ENCODE assay signal across 18 mouse cellular contexts in the genomic region with DNA sequence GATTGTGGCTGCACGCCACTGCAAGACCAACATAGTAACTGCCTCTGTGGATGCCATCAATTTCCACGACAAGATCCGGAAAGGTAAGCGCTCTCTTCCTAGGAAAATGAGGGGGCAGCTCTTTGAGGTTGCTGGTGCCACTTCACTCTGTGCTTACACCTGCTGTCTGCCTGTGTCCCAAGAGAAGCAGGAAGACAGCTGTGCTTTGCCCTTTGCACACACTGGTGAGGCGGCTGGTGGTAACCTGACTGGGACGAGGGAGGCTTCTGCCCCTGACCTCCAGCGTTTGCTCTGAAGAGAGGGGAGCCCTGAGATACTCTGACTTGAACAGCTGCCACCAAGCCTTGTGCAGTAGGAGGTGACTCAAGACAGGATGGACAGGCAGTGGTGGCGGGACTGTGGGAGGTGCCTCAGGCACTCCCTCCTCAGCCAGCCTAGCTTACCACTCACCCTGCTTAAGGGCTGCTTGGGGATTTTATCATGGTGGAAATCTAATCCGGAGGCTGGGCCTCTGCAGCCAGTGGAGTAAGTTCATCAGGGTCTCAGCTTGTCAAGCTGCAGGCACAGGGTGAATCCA. TPM values are rescaled to one million over a fixed set of nuclear protein-coding genes. Genes with fewer than 3 reads are reported as not detected.
DNase-seq lines count a peak whose midpoint lies in the region; ATAC-seq and TF ChIP-seq lines count a peak whose summit lies in the region.
"Had no signal": no experiment of that assay in that cellular context is flagged by ENCODE, and none has a peak within 500 bp of the region (broad histone marks: within the 10 kb centered on the region; RNA-seq: fewer than 3 reads in every experiment).

No protein-coding gene starts in this region.

- H3K36me3 ChIP-seq in heart, embryonic 13.5 days = peaks cover 13% of the 10 kb centered on the region
- no peaks in the 10 kb centered on the region for H3K36me3 ChIP-seq in kidney, embryonic 16.5 days (ENCODE audit: insufficient read depth, low read length)
- no peaks in the 10 kb centered on the region for H3K36me3 ChIP-seq in limb, embryonic 14.5 days (ENCODE audit: control insufficient read depth, insufficient read depth, low read length)

- peaks cover 70% of the 10 kb centered on the region for H3K4me1 ChIP-seq in heart, embryonic 13.5 days
- H3K4me1 ChIP-seq in kidney, embryonic 16.5 days (ENCODE audit: insufficient read depth, low read length) = peaks cover 12% of the 10 kb centered on the region
- H3K4me1 ChIP-seq in limb, embryonic 14.5 days (ENCODE audit: control insufficient read depth, insufficient read depth, low read length) = no peaks in the 10 kb centered on the region
- H3K4me1 ChIP-seq: neural tube, embryonic 12.5 days had no signal

- TF ChIP-seq POLR2A in limb, embryonic 14.5 days (IDR thresholded peaks at IDR 0.05; ENCODE audit: borderline replicate concordance, extremely low read depth, insufficient read depth, insufficient read length) = no peak

- no peak for TF ChIP-seq CTCF in layer of hippocampus, adult 2 months (conservative IDR thresholded peaks at IDR 0.05)

- 59% methylated on average over 9 of the region's 9 CpGs for WGBS in heart, embryonic 13.5 days
- 42% methylated on average over 9 of the region's 9 CpGs for WGBS in kidney, embryonic 16.5 days
- WGBS in limb, embryonic 14.5 days = 66% methylated on average over 9 of the region's 9 CpGs

- peak overlapping the region; percentile 54 for H3K9ac ChIP-seq in heart, embryonic 13.5 days
- no peak overlapping the region for H3K9ac ChIP-seq in kidney, embryonic 16.5 days (replicated peaks; ENCODE audit: low read length)
- H3K9ac ChIP-seq in limb, embryonic 14.5 days (ENCODE audit: low read depth, low read length, severe bottlenecking) = no peak overlapping the region
- H3K9ac ChIP-seq: liver, embryonic 14.5 days; neural tube, embryonic 12.5 days had no signal

- no peak for DNase-seq in heart, adult 8-10 months (ENCODE audit: low spot score)
- DNase-seq in kidney, postnatal 36 days = no peak
- peak; percentile 69 for DNase-seq in adrenal gland, postnatal 14 days
- no peak for DNase-seq in limb, embryonic 14.5 days (ENCODE audit: low spot score)
- no peak for DNase-seq in layer of hippocampus, adult 2 months (ENCODE audit: low spot score in 2 of 2)
- DNase-seq: cerebellum, postnatal 25 days; kidney, adult 11 months; right cerebral cortex, postnatal 4 days; thymus, adult 2 months had no signal

- peak overlapping the region; percentile 75 for H3K27ac ChIP-seq in heart, embryonic 13.5 days (replicated peaks)
- H3K27ac ChIP-seq in kidney, embryonic 16.5 days (ENCODE audit: low read length) = peak overlapping the region; percentile 35; the same call in 1 of the 2 replicates
- no peak overlapping the region for H3K27ac ChIP-seq in limb, embryonic 14.5 days (replicated peaks; ENCODE audit: low read depth, low read length)
- H3K27ac ChIP-seq in layer of hippocampus, adult 2 months = no peak overlapping the region
- H3K27ac ChIP-seq: liver, embryonic 14.5 days; macrophage; neural tube, embryonic 12.5 days had no signal

- H3K4me2 ChIP-seq in heart, embryonic 13.5 days = no peak overlapping the region
- no peak overlapping the region for H3K4me2 ChIP-seq in kidney, embryonic 16.5 days (replicated peaks; ENCODE audit: low read depth, low read length)
- H3K4me2 ChIP-seq in limb, embryonic 14.5 days (replicated peaks; ENCODE audit: low read depth, low read length, severe bottlenecking) = no peak overlapping the region
- H3K4me2 ChIP-seq: neural tube, embryonic 12.5 days had no signal

- H3K9me3 ChIP-seq in heart, embryonic 13.5 days = no peaks in the 10 kb centered on the region
- no peaks in the 10 kb centered on the region for H3K9me3 ChIP-seq in kidney, embryonic 16.5 days (ENCODE audit: low read length)
- no peaks in the 10 kb centered on the region for H3K9me3 ChIP-seq in limb, embryonic 14.5 days (ENCODE audit: control insufficient read depth, low read length)
- H3K9me3 ChIP-seq: neural tube, embryonic 12.5 days had no signal

- no peak for ATAC-seq in heart, embryonic 13.5 days (ENCODE audit: extremely low read depth, insufficient number of reproducible peaks, low FRiP score, low TSS enrichment)
- peak; percentile 81 for ATAC-seq in kidney, embryonic 16.5 days (ENCODE audit: low FRiP score, low TSS enrichment)
- peak; percentile 57; the same call in 1 of the 2 replicates for ATAC-seq in limb, embryonic 14.5 days (ENCODE audit: low FRiP score, low read depth)
- ATAC-seq: midbrain, embryonic 16.5 days; Patski had no signal

- no peaks in the 10 kb centered on the region for H3K27me3 ChIP-seq in heart, embryonic 13.5 days (replicated peaks)
- H3K27me3 ChIP-seq in kidney, embryonic 16.5 days (ENCODE audit: insufficient read depth, low read length) = no peaks in the 10 kb centered on the region
- no peaks in the 10 kb centered on the region for H3K27me3 ChIP-seq in limb, embryonic 14.5 days (ENCODE audit: control insufficient read depth, insufficient read depth, low read length)
- H3K27me3 ChIP-seq: neural tube, embryonic 12.5 days; Patski had no signal

- H3K4me3 ChIP-seq in heart, embryonic 13.5 days = no peak overlapping the region
- no peak overlapping the region for H3K4me3 ChIP-seq in kidney, embryonic 16.5 days (ENCODE audit: low read length)
- H3K4me3 ChIP-seq in limb, embryonic 14.5 days (replicated peaks; ENCODE audit: low read length) = no peak overlapping the region
- H3K4me3 ChIP-seq in layer of hippocampus, adult 2 months = no peak overlapping the region
- H3K4me3 ChIP-seq: neural tube, embryonic 12.5 days had no signal

RNA-seq across cellular contexts. Expression of gene Gpr153, which starts 20.8 kb away (rescaled TPM):
- polyA plus RNA-seq in heart, embryonic 13.5 days (2015; fragmentation: Nextera tagmentation; extraction: Ambion mirVana) = 9.2 and 9.6 TPM in 2 replicates
- 10 to 100 TPM in 2 of 4 experiments, 1 to 10 TPM in 2; 5.6 to 11.9 (median 9.8) TPM for total RNA-seq in heart, adult 8-10 months (2022)
- polyA plus RNA-seq in kidney, embryonic 16.5 days (2015; fragmentation: Nextera tagmentation; extraction: Ambion mirVana) = 5.3 and 6.2 TPM in 2 replicates
- 7.2 and 7.5 TPM in 2 replicates for total RNA-seq in adrenal gland, postnatal 14 days (2021)
- polyA plus RNA-seq in limb, embryonic 14.5 days (2012; rRNA removed) = 56.5 and 79.5 TPM in 2 replicates
- polyA plus RNA-seq in limb, embryonic 14.5 days (2014; fragmentation: Nextera tagmentation; extraction: Ambion mirVana) = 28.6 and 33.0 TPM in 2 replicates
- total RNA-seq in layer of hippocampus, adult 2 months (2021) = 1 to 10 TPM; 5.6 to 6.4 TPM
- total RNA-seq: hematopoietic stem cell, adult 5-6 weeks had no signal
- polyA plus RNA-seq: macrophage had no signal

RNA-seq across cellular contexts. Expression of gene Hes3, which starts 38.2 kb away (rescaled TPM):
- not detected in 2 replicates for polyA plus RNA-seq in heart, embryonic 13.5 days (2015; fragmentation: Nextera tagmentation; extraction: Ambion mirVana)
- not detected for total RNA-seq in heart, adult 8-10 months (2022)
- not detected in 2 replicates for polyA plus RNA-seq in kidney, embryonic 16.5 days (2015; fragmentation: Nextera tagmentation; extraction: Ambion mirVana)
- not detected in 2 replicates for total RNA-seq in adrenal gland, postnatal 14 days (2021)
- polyA plus RNA-seq in limb, embryonic 14.5 days (2012; rRNA removed) = 0.03 and 0.13 TPM in 2 replicates
- polyA plus RNA-seq in limb, embryonic 14.5 days (2014; fragmentation: Nextera tagmentation; extraction: Ambion mirVana) = not detected in 2 replicates
- not detected for total RNA-seq in layer of hippocampus, adult 2 months (2021)
- total RNA-seq: hematopoietic stem cell, adult 5-6 weeks; layer of hippocampus, postnatal 10 days had no signal
- polyA plus RNA-seq: liver, embryonic 14.5 days; macrophage had no signal

RNA-seq across cellular contexts. Expression of gene Icmt, which starts 43.8 kb away (rescaled TPM):
- 16.8 and 19.7 TPM in 2 replicates for polyA plus RNA-seq in heart, embryonic 13.5 days (2015; fragmentation: Nextera tagmentation; extraction: Ambion mirVana)
- 10 to 100 TPM; 25.2 to 36.4 (median 30.6) TPM for total RNA-seq in heart, adult 8-10 months (2022)
- polyA plus RNA-seq in kidney, embryonic 16.5 days (2015; fragmentation: Nextera tagmentation; extraction: Ambion mirVana) = 32.0 and 32.6 TPM in 2 replicates
- total RNA-seq in adrenal gland, postnatal 14 days (2021) = 36.9 and 39.6 TPM in 2 replicates
- polyA plus RNA-seq in limb, embryonic 14.5 days (2012; rRNA removed) = 26.6 and 30.7 TPM in 2 replicates
- 27.6 and 32.7 TPM in 2 replicates for polyA plus RNA-seq in limb, embryonic 14.5 days (2014; fragmentation: Nextera tagmentation; extraction: Ambion mirVana)
- total RNA-seq in layer of hippocampus, adult 2 months (2021) = 10 to 100 TPM; 42.3 to 43.0 TPM

Comparison
In these comparisons a context has a peak if more than half of its experiments do, and no peak if none do; other contexts are left out.
1. H3K27ac ChIP-seq: peak in heart, embryonic 13.5 days (single experiment) and kidney, embryonic 16.5 days (single experiment); none in limb, embryonic 14.5 days (single experiment) and layer of hippocampus, adult 2 months (single experiment).